Mouse (Mus musculus): ENCODE data around the gene Ern1. TPM values are rescaled to one million over a fixed set of nuclear protein-coding genes. Genes with fewer than 3 reads are reported as not detected.

Ern1 gene
- total RNA-seq, 1 experiment, result 7.4 TPM

DNA sequence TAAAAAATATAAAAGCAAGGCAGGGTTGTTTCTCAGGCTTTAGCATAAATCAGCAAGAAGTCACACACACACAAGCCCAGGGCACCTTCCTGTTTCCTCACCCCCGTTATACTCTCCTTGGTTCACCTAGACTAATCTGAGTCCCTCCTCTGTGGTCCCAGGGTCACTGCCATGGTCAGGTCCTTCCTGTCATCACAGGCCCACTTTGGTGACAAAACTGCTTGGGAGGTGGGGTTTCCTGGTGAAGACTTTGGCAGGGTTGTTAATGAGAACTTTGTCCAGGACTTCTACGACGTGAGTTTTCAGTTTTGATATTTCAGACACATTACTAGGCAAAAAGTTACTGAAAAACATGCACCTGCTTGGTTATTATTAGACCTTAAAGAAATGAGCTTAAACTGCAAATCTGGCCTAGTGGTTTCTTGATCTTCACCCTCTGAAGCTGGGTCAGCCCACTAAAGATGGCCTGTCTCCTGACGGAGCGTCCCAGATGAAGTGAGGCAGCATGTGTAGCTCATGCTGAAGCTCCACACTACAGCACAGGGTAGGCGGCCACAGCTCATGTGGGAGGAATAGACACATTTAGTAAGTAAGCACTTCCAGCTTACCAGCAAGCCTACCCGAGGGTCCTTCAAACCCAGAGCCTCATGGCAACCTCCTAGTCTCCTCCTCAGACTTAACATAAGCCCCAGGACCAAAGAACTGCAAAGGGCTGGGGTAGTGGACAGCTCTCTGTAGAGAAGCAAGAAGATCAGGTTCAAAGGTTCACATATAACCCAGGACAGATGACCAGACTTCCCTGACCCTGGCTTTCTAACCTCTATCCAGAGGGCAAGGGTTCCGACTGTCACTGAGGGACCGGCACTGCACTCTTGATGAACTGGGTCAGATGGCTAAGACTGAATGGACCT is 7.8 kb downstream of the Ern1 start:
- no peak overlapping the region for H3K9ac ChIP-seq (ENCODE audit: insufficient read depth, low read depth, low read length, poor library complexity, severe bottlenecking)
- no peak overlapping the region for H3K27ac ChIP-seq (ENCODE audit: insufficient read depth, low read depth, low read length, poor library complexity, severe bottlenecking)
- no peak for DNase-seq (ENCODE audit: low read depth, low spot score)
- no peaks in the 10 kb centered on the region for H3K36me3 ChIP-seq (ENCODE audit: control insufficient read depth, insufficient read depth, low read length, poor library complexity, severe bottlenecking)
- H3K4me1 ChIP-seq (ENCODE audit: control insufficient read depth in 2 of 2, insufficient read depth in 2 of 2, low read length in 2 of 2, poor library complexity in 1 of 2), result no peaks in the 10 kb centered on the region
- no peak overlapping the region for H3K4me3 ChIP-seq (ENCODE audit: insufficient read depth in 1 of 2, low read depth in 1 of 2, low read length in 2 of 2, poor library complexity in 1 of 2, severe bottlenecking in 1 of 2)
- TF ChIP-seq MAFK (IDR thresholded peaks at IDR 0.05; ENCODE audit: insufficient read depth, low read depth, low read length), result no peak
- TF ChIP-seq ZC3H11A (IDR thresholded peaks at IDR 0.05; ENCODE audit: borderline replicate concordance, low read depth, low read length), result no peak
- TF ChIP-seq ZNF384 (IDR thresholded peaks at IDR 0.05; ENCODE audit: low read depth, low read length), result no peak
- no peak for TF ChIP-seq HCFC1 (IDR thresholded peaks at IDR 0.05; ENCODE audit: borderline replicate concordance, insufficient read depth, low read length)
- no peak for TF ChIP-seq CHD2 (IDR thresholded peaks at IDR 0.05; ENCODE audit: low read depth, low read length)
- H3K9me3 ChIP-seq (ENCODE audit: control insufficient read depth, insufficient read depth, low read depth, low read length), result no peaks in the 10 kb centered on the region
- in situ Hi-C loops (cut with MboI; ENCODE audit: low sequenced_read_pairs in 2 of 2, unreplicated experiment in 2 of 2), result no loop called here

- DNase-seq (ENCODE audit: low read depth, low spot score), result no peak
- no peak for TF ChIP-seq MAFK (IDR thresholded peaks at IDR 0.05; ENCODE audit: insufficient read depth, low read depth, low read length)
- no peak for TF ChIP-seq ZC3H11A (IDR thresholded peaks at IDR 0.05; ENCODE audit: borderline replicate concordance, low read depth, low read length)
- TF ChIP-seq HCFC1 (IDR thresholded peaks at IDR 0.05; ENCODE audit: borderline replicate concordance, insufficient read depth, low read length), result no peak
- Histone ChIP-seq H3K9me3 (ENCODE audit: control insufficient read depth, insufficient read depth, low read depth, low read length) (no peaks in the 10 kb centered on the region), H3K9ac (ENCODE audit: insufficient read depth, low read depth, low read length, poor library complexity, severe bottlenecking) (no peak overlapping the region), H3K36me3 (ENCODE audit: control insufficient read depth, insufficient read depth, low read length, poor library complexity, severe bottlenecking) (no peaks in the 10 kb centered on the region), H3K4me3 (ENCODE audit: insufficient read depth in 1 of 2, low read depth in 1 of 2, low read length in 2 of 2, poor library complexity in 1 of 2, severe bottlenecking in 1 of 2) (no peak overlapping the region), H3K4me1 (ENCODE audit: control insufficient read depth in 2 of 2, insufficient read depth in 2 of 2, low read length in 2 of 2, poor library complexity in 1 of 2) (no peaks in the 10 kb centered on the region), H3K27ac (ENCODE audit: insufficient read depth, low read depth, low read length, poor library complexity, severe bottlenecking) (no peak overlapping the region)
- in situ Hi-C loops (cut with MboI; ENCODE audit: low sequenced_read_pairs in 2 of 2, unreplicated experiment in 2 of 2), result no loop called here
Measured at GRCm38 (mm10) chr11:106478745-106479144, 8.9 kb downstream of the Ern1 start.

DNA sequence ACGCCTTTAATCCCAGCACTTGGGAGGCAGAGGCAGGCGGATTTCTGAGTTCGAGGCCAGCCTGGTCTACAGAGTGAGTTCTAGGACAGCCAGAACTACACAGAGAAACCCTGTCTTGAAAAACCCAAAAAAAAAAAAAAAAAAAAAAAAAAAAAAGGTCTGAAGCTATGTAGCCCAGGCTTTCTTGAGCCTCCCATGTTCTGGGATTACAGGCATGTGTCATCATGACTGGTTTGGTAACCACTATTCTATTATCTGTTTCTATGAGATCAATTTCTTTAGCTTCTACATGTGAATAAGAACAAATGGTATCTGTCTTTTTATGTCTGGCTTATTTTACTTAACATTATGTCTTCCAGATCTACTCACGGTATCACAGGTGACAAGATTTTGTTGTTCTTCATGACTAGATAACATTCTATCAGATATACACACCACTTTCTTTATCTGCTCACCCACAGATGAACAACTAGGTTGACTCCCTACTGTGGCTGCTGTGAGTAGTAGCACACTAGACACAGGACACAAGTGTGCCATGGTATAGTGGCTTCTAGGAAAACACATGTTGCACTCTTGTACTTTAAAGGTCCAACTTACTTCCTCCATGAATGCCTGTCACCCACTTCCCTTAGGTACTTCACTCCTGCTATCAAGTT is 10.0 kb downstream of the Ern1 start:
- DNase-seq (ENCODE audit: low read depth, low spot score), result no peak
- in situ Hi-C loops (cut with MboI; ENCODE audit: low sequenced_read_pairs in 2 of 2, unreplicated experiment in 2 of 2), result no loop called here
- TF ChIP-seq HCFC1 (IDR thresholded peaks at IDR 0.05; ENCODE audit: borderline replicate concordance, insufficient read depth, low read length) (no peak), ZNF384 (IDR thresholded peaks at IDR 0.05; ENCODE audit: low read depth, low read length) (no peak), ZC3H11A (IDR thresholded peaks at IDR 0.05; ENCODE audit: borderline replicate concordance, low read depth, low read length) (no peak), MAFK (IDR thresholded peaks at IDR 0.05; ENCODE audit: insufficient read depth, low read depth, low read length) (no peak), CHD2 (IDR thresholded peaks at IDR 0.05; ENCODE audit: low read depth, low read length) (no peak)

DNA sequence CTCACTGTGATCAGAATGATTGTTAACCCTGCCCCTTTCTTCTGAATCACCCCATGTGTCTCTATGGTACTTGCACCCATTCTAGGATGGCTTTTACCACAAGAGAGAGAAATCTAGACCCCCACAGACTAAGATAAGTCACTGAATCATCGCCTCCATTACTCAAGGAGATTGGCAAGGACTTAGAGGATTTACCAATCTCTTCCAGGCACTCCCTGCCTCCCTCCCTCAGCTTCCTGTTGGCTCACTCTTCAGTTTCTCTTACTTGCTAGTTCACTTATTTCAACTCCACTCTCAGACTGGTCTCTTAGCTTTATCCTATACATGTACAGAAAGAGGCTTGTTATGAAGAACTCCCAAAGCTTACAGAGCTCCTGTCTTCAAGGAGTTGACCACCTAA is 12.3 kb downstream of the Ern1 start:
- TF ChIP-seq MAFK (IDR thresholded peaks at IDR 0.05; ENCODE audit: insufficient read depth, low read depth, low read length) (no peak), ZNF384 (IDR thresholded peaks at IDR 0.05; ENCODE audit: low read depth, low read length) (no peak), HCFC1 (IDR thresholded peaks at IDR 0.05; ENCODE audit: borderline replicate concordance, insufficient read depth, low read length) (no peak), ZC3H11A (IDR thresholded peaks at IDR 0.05; ENCODE audit: borderline replicate concordance, low read depth, low read length) (no peak)
- Histone ChIP-seq H3K36me3 (ENCODE audit: control insufficient read depth, insufficient read depth, low read length, poor library complexity, severe bottlenecking) (no peaks in the 10 kb centered on the region), H3K9ac (ENCODE audit: insufficient read depth, low read depth, low read length, poor library complexity, severe bottlenecking) (no peak overlapping the region), H3K4me1 (ENCODE audit: control insufficient read depth in 2 of 2, insufficient read depth in 2 of 2, low read length in 2 of 2, poor library complexity in 1 of 2) (no peaks in the 10 kb centered on the region), H3K9me3 (ENCODE audit: control insufficient read depth, insufficient read depth, low read depth, low read length) (no peaks in the 10 kb centered on the region), H3K27ac (ENCODE audit: insufficient read depth, low read depth, low read length, poor library complexity, severe bottlenecking) (no peak overlapping the region), H3K4me3 (ENCODE audit: insufficient read depth in 1 of 2, low read depth in 1 of 2, low read length in 2 of 2, poor library complexity in 1 of 2, severe bottlenecking in 1 of 2) (no peak overlapping the region)
- DNase-seq (ENCODE audit: low read depth, low spot score), result no peak
- in situ Hi-C loops (cut with MboI; ENCODE audit: low sequenced_read_pairs in 2 of 2, unreplicated experiment in 2 of 2), result no loop called here

More for the DNA sequence above, 10.0 kb downstream of the Ern1 start:
- Histone ChIP-seq H3K9ac (ENCODE audit: insufficient read depth, low read depth, low read length, poor library complexity, severe bottlenecking) (no peak overlapping the region), H3K4me1 (ENCODE audit: control insufficient read depth in 2 of 2, insufficient read depth in 2 of 2, low read length in 2 of 2, poor library complexity in 1 of 2) (no peaks in the 10 kb centered on the region), H3K4me3 (ENCODE audit: insufficient read depth in 1 of 2, low read depth in 1 of 2, low read length in 2 of 2, poor library complexity in 1 of 2, severe bottlenecking in 1 of 2) (no peak overlapping the region), H3K27ac (ENCODE audit: insufficient read depth, low read depth, low read length, poor library complexity, severe bottlenecking) (no peak overlapping the region), H3K9me3 (ENCODE audit: control insufficient read depth, insufficient read depth, low read depth, low read length) (no peaks in the 10 kb centered on the region), H3K36me3 (ENCODE audit: control insufficient read depth, insufficient read depth, low read length, poor library complexity, severe bottlenecking) (no peaks in the 10 kb centered on the region)
